Mouse (Mus musculus): Measurements from ENCODE around the gene Ldb3.

Ldb3 gene

GRCm38 (mm10) chr14:34588498-34588897 is at the start of gene Ldb3:
Ldb3 (minus strand) TSS chr14:34588682.
- no peak for DNase-seq

DNA sequence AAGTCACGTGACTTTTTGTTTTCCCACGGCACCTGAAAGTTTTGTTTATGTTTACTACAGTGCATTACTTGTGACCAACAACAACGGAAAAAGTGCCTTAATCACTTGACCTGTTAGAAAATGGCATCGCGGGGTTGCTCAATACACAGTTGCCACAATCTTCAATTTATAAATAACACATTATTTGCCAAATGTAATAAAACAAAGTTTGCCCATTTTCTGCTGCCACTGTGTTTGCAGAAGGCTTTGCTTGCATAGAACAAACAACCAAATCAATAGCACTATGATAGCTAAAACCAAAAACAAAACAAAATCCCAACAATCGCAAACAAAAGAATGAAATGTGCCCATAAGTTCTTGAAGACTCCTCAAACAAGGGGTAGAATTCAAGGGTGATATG is 47.2 kb upstream of the Ldb3 start:
- no peak for DNase-seq

GRCm38 (mm10) chr14:34635192-34635591 is 46.7 kb upstream of the Ldb3 start:
- DNase-seq: no peak

- DNase-seq: no peak
Measured at GRCm38 (mm10) chr14:34632722-34633448, 44.4 kb upstream of the Ldb3 start.

- no peak for DNase-seq
Measured at GRCm38 (mm10) chr14:34626824-34627223, 38.3 kb upstream of the Ldb3 start.

DNA sequence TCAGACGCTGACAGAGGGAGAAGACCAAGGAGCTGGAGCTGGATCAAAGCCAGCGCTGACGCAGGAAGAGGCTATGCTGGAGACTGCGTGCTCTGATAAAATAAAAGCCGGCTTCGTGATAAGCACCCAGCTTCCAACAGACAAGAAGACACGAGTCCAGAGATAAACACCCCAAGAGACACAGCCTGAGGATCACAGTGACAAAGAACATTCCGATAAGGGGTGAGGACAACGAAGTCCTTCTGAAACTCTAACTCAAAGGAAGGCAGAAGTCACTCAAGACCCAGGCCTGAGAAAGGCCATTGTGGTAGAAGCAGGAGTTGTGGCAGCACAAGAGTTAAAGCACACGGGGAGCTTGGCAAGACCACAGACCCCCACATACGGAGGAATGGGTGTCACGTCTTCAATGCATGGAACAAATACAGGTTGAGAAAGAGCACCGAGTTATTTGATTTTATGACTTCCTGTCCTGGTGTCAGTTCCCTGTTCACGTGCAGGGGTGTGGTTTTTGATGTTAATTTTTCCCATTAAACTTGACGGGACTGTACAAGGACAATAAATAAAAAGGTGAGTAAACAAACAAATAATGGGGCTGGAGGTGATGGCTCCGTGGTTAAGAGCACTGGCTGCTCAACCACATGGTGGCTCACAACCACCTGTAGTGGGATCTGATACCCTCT is 35.2 kb upstream of the Ldb3 start:
- DNase-seq: no peak

DNA sequence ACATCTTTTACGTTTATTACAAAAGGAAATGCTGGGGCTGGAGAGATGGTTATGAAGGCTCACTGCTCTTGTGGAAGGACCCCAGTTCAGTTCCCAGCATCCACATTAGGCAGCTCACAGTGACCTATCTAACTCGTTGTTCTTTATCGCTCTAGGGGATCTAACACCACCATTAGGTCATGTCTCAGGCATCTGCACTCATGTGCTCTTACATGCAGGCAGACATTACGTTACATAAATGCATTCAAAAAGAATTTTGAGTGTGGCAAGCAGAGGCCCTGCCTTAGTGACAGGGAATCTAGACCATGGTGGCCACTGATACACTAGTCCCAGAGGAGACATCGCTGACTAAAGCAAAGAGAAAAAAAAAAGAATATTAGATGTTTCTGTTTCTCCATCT is 34.6 kb upstream of the Ldb3 start:
- DNase-seq: no peak

- peak in 1 of 2 experiments; percentile 58 for DNase-seq
Measured at GRCm38 (mm10) chr14:34620611-34621376, 32.3 kb upstream of the Ldb3 start.

GRCm38 (mm10) chr14:34618808-34619207 is 30.3 kb upstream of the Ldb3 start:
- no peak for DNase-seq

DNA sequence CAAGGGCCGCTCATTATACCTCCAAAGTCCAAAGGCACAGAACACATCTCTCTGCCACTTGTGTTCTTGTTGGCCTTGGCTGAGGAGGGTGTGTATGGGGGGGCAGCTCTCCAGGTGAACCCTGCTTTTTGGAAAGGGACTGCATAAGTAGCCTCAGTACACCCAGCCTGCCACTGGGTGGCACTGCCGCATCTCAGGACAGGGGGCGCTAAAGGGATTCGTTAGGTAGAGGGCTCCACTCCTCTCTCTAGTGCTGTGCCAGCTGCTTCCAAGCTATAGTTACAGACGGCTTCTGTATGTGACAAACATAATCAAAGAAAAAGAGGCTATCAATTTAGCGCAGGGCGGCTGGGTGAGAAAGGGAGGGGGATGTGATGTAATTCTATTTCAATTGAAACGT is 28.3 kb upstream of the Ldb3 start:
- DNase-seq: peak; percentile 82 to 88

GRCm38 (mm10) chr14:34615625-34616024 is 27.1 kb upstream of the Ldb3 start:
- DNase-seq: no peak

DNA sequence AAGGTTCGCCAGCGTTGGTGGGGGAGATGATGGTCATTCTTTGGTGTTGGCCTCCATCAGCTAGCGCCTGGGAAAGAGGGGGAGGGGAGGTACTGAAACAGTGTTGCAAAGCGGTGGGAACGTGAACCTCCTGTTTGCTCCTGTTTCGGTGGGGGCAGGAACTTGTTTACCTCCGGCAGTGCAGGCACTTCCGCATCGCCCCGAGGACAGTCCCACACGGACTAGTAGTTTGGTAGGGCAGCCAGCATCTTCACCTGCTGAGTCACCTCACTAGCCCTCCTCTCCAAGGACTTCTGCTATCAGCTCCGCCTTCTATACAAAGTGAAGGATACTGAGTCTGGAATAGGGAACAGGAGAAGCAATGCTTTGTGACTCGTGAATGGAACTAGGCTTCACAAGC is 26.6 kb upstream of the Ldb3 start:
- DNase-seq: peak; percentile 22 to 47

DNA sequence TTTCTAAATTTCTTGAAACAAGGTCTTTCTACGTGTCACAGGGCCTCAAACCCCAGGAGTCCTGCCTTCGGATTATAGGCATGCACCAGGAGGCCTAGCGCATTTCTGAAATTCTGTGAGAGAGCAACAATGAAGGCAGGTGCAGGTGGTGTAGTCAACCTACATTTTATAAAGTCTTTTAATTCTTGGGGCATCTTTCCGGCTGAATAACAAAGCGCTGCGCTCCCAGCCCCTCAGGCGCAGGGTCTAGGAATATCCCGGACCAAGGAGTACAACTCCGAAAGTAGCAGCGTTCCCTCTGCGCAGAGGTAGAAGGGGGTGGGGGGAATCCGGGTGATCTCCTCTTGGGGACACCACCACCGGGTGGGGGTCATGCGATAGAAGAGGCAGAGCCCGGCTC is 26.1 kb upstream of the Ldb3 start:
- no peak for DNase-seq

GRCm38 (mm10) chr14:34613523-34613922 is 25.0 kb upstream of the Ldb3 start:
- DNase-seq: no peak

DNA sequence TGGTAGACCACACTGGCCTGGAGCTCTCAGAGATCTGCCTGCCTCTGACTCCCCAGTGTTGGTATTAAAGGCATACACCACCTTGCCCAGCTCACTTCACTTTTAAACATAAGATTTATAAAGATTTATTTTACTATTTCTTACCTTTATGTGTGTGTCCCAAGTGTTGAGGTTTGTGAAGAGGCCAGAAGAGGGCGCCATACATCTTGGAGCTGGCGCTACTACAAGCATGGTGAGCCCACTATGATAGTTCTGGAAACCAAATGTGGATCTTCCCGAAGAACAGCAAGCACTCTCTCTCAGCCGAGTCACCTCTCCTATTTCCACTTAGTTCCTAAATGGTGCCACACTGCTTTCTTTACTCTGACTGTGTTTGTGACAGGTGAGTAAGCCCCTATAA is 23.7 kb upstream of the Ldb3 start:
- DNase-seq: no peak

DNA sequence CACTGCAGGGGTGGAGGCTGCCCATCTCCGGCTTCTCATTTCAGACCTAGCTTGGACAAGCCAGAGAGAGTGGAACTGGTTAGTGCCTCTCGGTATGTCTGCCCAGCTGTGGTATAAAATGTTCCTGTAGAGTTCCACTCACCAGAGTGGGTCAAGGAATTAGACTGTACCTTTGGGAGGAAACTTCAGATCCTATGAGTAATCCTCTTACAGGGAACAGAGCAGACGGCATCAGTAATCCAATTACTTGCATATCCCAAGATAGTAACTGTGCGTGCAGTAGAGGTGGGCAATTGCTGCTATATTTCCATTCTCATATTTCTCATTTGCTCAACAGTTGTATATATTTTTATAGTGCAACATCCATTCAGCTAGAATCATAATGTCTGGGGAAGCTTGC is 23.1 kb upstream of the Ldb3 start:
- DNase-seq: no peak

DNA sequence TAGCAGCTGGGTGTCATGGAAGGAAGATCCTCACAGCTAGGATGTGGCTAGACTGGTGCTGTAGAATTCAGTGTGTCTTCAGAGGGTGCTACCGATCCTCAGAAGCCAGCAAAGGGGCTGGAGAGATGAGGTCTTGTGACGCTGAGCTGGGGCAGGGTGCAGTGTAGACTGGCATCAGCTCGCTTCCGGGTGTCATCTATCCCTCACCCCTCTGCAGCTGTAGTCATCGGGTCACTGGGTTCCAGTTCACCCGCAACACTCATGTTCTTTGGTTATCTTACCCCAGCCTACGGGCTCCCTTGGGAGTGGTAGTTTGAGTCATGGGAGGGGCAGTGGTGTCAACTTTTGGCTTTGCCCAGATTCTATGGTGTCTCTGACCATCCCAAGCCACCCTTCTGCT is 13.4 kb upstream of the Ldb3 start:
- no peak for DNase-seq

DNA sequence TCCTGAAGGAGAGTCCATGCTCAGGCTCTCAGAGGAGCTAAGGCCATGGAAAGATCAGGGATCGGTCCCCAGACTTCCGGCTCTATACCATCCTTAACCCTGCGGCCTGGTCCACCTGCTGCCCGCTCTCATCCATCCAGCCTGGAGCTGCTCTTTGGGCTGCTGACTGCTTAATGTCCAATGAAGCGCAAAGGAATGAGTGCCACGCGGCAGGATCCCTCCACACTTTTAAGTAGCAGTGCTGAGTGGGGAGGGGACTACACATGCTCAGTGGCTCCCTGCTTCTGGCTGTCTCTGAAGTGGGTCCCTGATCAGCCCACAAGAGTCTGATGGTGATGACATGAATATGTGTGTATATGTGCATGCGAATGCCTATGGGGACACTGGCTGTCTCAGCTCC is 11.5 kb upstream of the Ldb3 start, which contains the start of gene Opn4:
Opn4 (minus strand) TSS at position 202 of the 400 bp plus-strand sequence.
- no peak for DNase-seq

- DNase-seq: no peak
Measured at GRCm38 (mm10) chr14:34595596-34596255, 7.2 kb upstream of the Ldb3 start.

- DNase-seq: peak; percentile 28 to 63
Measured at GRCm38 (mm10) chr14:34591741-34592535, 3.5 kb upstream of the Ldb3 start.

DNA sequence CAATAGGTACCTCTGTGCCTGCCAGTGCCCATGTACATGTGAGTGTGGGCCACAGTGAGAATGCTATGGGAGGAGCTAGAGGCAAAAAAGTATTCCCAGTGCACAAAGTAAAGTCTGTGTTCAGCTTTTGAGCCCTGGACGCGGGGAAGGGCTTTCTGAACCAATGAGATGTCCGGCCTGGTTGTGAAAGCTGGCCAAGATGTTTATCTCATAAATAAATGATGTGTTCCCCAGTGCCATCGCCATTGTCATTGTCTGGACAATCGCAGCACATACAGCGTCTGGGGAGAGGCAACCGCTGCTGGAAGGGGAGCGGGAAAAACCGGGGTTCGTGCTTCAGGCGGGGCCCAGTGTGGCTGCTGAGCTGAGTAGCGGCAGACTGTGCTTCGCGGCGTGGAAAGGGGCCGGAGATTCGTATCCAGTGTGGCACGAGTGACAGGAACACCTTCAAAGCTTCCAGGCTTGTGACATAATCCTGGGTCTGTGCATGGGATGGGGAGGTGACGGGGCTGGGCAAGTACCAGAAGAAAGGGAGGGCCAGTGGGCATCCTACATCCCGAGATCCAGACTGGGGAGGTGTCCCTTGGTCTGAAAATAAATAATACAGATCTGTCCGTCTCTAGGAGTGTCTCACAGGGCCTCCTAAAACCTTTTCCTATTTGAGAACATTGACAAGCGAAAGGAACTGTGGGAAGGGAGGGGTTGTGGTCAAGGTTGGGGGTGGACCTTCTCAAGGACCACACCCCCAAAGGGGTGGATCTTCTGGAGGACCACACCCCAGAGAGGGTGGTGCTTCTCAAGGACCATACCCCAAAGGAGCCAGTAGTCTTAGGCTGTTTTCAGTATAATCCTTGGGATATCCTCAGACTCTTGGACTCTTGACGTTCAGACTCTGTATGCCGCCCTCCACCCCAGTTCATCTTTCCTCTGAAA is 2.5 kb upstream of the Ldb3 start:
- DNase-seq: peak in 1 of 2 experiments; percentile 39
